Mouse (Mus musculus) lung, postnatal 0 days (tissue): ENCODE measurements around the gene Gm20388. TPM values are rescaled to one million over a fixed set of nuclear protein-coding genes. Genes with fewer than 3 reads are reported as not detected.
A peak's percentile ranks its signal among the peaks of the same experiment; 100 is the strongest.

Experiments
- ATAC-seq: fragments of 200-750 bp; cut with Nextera tagmentation; 2 replicates; pipeline ENCODE4 v1.8.0; 2017; ENCODE audit warnings: moderate library complexity
- DNase-seq: peaks from one replicate; pipeline ENCODE4 v3.0.0-alpha.2; 2016; ENCODE audit warnings: low spot score
- H3K27ac ChIP-seq: fragments of 300-500 bp; sonication (generic); 2 replicates; pipeline ENCODE4 v1.5.1; 2014; ENCODE audit warnings: antibody characterized with exemption, mild to moderate bottlenecking, low read length, mixed read lengths
- H3K27me3 ChIP-seq: fragments of 300-500 bp; sonication (generic); replicated peaks from 2 replicates; pipeline ENCODE4 v1.6.1; 2014; ENCODE audit warnings: low read length, mixed read lengths; ENCODE audit not compliant: insufficient read depth
- H3K36me3 ChIP-seq: fragments of 300-500 bp; sonication (generic); 2 replicates; pipeline ENCODE4 v1.6.1; 2014; ENCODE audit warnings: low read length, mixed read lengths; ENCODE audit not compliant: insufficient read depth
- H3K4me1 ChIP-seq: fragments of 300-500 bp; sonication (generic); 2 replicates; pipeline ENCODE4 v1.6.1; 2014; ENCODE audit warnings: antibody characterized with exemption, low read depth, low read length, mixed read lengths; ENCODE audit not compliant: insufficient read depth
- H3K4me2 ChIP-seq: fragments of 300-500 bp; sonication (generic); replicated peaks from 2 replicates; pipeline ENCODE4 v1.6.1; 2014; ENCODE audit warnings: low read depth, mild to moderate bottlenecking, low read length, moderate library complexity, mixed read lengths
- H3K4me3 ChIP-seq: fragments of 300-500 bp; sonication (generic); 2 replicates; pipeline ENCODE4 v1.5.1; 2014; ENCODE audit warnings: low read depth, low read length
- H3K9ac ChIP-seq: fragments of 300-500 bp; sonication (generic); replicated peaks from 2 replicates; pipeline ENCODE4 v1.6.1; 2014; ENCODE audit warnings: low read depth, mild to moderate bottlenecking
- H3K9me3 ChIP-seq: fragments of 300-500 bp; sonication (generic); 2 replicates; pipeline ENCODE4 v1.6.1; 2016; ENCODE audit warnings: low read length, mixed read lengths
- CTCF ChIP-seq: IDR thresholded peaks from 2 replicates; pipeline ENCODE4 v1.5.1; 2016; ENCODE audit warnings: antibody characterized with exemption, mild to moderate bottlenecking
- EP300 ChIP-seq: IDR thresholded peaks from 2 replicates; pipeline ENCODE4 v1.6.1; 2016; ENCODE audit warnings: antibody characterized with exemption, mild to moderate bottlenecking, control low read depth
- WGBS: fragments of 180-500 bp; shearing (Covaris S2); extraction: QIAGEN DNeasy Blood & Tissue Kit; methylation state at CpG from one replicate; pipeline ENCODE4 v1.1.7; 2014; 5-methylcytosine and 5-hydroxymethylcytosine counted together
- polyA plus RNA-seq: library from polyadenylated mRNA; unstranded; fragments of >200 nt; fragmentation: Nextera tagmentation; extraction: Ambion mirVana; gene quantifications from 2 replicates; pipeline ENCODE4 v1.2.1, GENCODE M21; 2015

Gene Gm20388
- polyA plus RNA-seq, 1 experiment from 2014 or later = not detected

DNA sequence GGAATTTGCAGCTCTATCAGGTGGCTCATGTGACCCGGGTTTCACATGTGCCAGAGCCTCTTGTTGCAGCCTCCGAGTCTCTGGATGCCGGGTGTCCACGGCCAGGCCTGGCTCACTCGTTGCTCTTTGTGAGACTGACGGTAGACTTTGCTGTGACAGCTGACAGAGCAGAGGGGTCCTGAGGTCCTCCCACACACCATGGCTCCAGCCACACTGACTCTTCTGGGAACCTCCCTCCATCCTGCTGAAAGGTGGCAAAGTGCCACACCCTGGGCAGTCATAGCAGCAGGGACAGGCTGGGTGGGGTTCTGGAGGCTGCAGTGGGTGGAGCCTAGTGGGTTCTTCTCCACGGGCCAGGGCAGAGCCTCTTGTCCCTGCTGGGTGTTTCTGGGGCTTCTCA lies 1849.8 kb downstream of the Gm20388 start:
- no peak overlapping the region for H3K4me2 ChIP-seq
- H3K27ac ChIP-seq = no peak overlapping the region
- no peak overlapping the region for H3K4me3 ChIP-seq
- H3K27me3 ChIP-seq = no peaks in the 10 kb centered on the region
- no peak overlapping the region for H3K9ac ChIP-seq
- no peaks in the 10 kb centered on the region for H3K9me3 ChIP-seq
- TF ChIP-seq CTCF (no peak), EP300 (no peak)
- H3K4me1 ChIP-seq = no peaks in the 10 kb centered on the region
- no peaks in the 10 kb centered on the region for H3K36me3 ChIP-seq
- WGBS = 57% methylated on average over 7 of the region's 7 CpGs
- no peak for DNase-seq
- no peak for ATAC-seq

- ATAC-seq = peak; percentile 23; the same call in 1 of the 2 replicates
- WGBS = 26% methylated on average over 10 of the region's 10 CpGs
- TF ChIP-seq CTCF = no peak
- no peak for TF ChIP-seq EP300
Measured at GRCm38 (mm10) chr8:121761480-121761879, 1850.8 kb downstream of the Gm20388 start.

GRCm38 (mm10) chr8:121762999-121763699 lies 1852.5 kb downstream of the Gm20388 start:
- 44% methylated on average over 7 of the region's 7 CpGs for whole genome bisulfite sequencing
- no peaks in the 10 kb centered on the region for H3K9me3 ChIP-seq
- H3K36me3 ChIP-seq = no peaks in the 10 kb centered on the region
- H3K27me3 ChIP-seq = no peaks in the 10 kb centered on the region
- no peak for TF ChIP-seq CTCF
- no peak for TF ChIP-seq EP300
- no peak overlapping the region for H3K27ac ChIP-seq
- ATAC-seq (no peak), DNase-seq (no peak)
- H3K4me2 ChIP-seq = no peak overlapping the region
- H3K9ac ChIP-seq = no peak overlapping the region
- no peak overlapping the region for H3K4me3 ChIP-seq
- no peaks in the 10 kb centered on the region for H3K4me1 ChIP-seq

More at GRCm38 (mm10) chr8:121761480-121761879, 1850.8 kb downstream of the Gm20388 start:
- Histone ChIP-seq H3K4me2 (no peak overlapping the region), H3K9me3 (no peaks in the 10 kb centered on the region), H3K4me1 (no peaks in the 10 kb centered on the region), H3K4me3 (no peak overlapping the region), H3K36me3 (no peaks in the 10 kb centered on the region), H3K27ac (no peak overlapping the region), H3K9ac (no peak overlapping the region), H3K27me3 (no peaks in the 10 kb centered on the region)
- DNase-seq = peak; percentile 71

DNA sequence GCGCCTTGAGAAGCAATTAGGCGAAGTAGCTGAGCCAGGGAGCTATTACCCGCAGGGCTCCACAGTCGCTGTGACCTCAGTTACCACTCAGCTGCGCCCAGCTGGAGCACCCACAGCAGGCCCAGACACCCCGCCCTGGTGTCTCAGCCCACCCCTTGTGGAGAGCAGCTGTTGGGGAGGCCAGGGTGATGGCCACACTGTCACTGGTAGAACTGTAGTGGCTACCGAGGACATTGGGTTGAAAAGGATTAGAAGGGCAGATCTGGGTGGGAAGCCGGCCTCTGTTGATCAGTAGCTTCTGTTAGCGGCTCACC lies 1853.0 kb downstream of the Gm20388 start:
- no peak overlapping the region for H3K4me3 ChIP-seq
- TF ChIP-seq CTCF = no peak
- TF ChIP-seq EP300 = no peak
- DNase-seq = no peak
- WGBS = 70% methylated on average over 9 of the region's 9 CpGs
- H3K9ac ChIP-seq = no peak overlapping the region
- no peaks in the 10 kb centered on the region for H3K9me3 ChIP-seq
- no peak overlapping the region for H3K4me2 ChIP-seq
- no peaks in the 10 kb centered on the region for H3K36me3 ChIP-seq
- H3K4me1 ChIP-seq = no peaks in the 10 kb centered on the region
- no peak for ATAC-seq
- H3K27me3 ChIP-seq = no peaks in the 10 kb centered on the region
- H3K27ac ChIP-seq = no peak overlapping the region

- 60% methylated on average over 7 of the region's 7 CpGs for WGBS
- ATAC-seq = no peak
- DNase-seq = no peak
- Histone ChIP-seq H3K27me3 (no peaks in the 10 kb centered on the region), H3K4me1 (no peaks in the 10 kb centered on the region), H3K4me2 (no peak overlapping the region), H3K9ac (no peak overlapping the region), H3K27ac (no peak overlapping the region), H3K4me3 (no peak overlapping the region), H3K36me3 (no peaks in the 10 kb centered on the region), H3K9me3 (no peaks in the 10 kb centered on the region)
- no peak for TF ChIP-seq EP300
- no peak for TF ChIP-seq CTCF
Measured at GRCm38 (mm10) chr8:121765594-121766138, 1855.0 kb downstream of the Gm20388 start.

- Histone ChIP-seq H3K9ac (no peak overlapping the region), H3K27me3 (no peaks in the 10 kb centered on the region), H3K4me2 (no peak overlapping the region), H3K36me3 (no peaks in the 10 kb centered on the region), H3K27ac (no peak overlapping the region), H3K4me3 (no peak overlapping the region), H3K9me3 (no peaks in the 10 kb centered on the region), H3K4me1 (no peaks in the 10 kb centered on the region)
- TF ChIP-seq CTCF (no peak), EP300 (no peak)
- 24% methylated on average over 3 of the region's 3 CpGs for WGBS
- DNase-seq (no peak), ATAC-seq (no peak)
Measured at GRCm38 (mm10) chr8:121769095-121769494, 1858.5 kb downstream of the Gm20388 start.
